Mouse (Mus musculus) thymus, adult 2 months (tissue): ENCODE results near the gene Kat5. TPM values are rescaled to one million over a fixed set of nuclear protein-coding genes. Genes with fewer than 3 reads are reported as not detected.

Experiments
- DNase-seq: peaks from one replicate; pipeline ENCODE4 v3.0.0; 2021
- H3K27ac ChIP-seq: fragments of 200-500 bp; 2 replicates; pipeline ENCODE4 v1.5.1; 2012; ENCODE audit warnings: low read length, control low read depth; ENCODE audit not compliant: control insufficient read depth, insufficient read depth
- H3K27me3 ChIP-seq: fragments of 200-500 bp; 2 replicates; pipeline ENCODE4 v1.6.1; 2012; ENCODE audit warnings: mild to moderate bottlenecking, low read length, moderate library complexity, mixed read lengths; ENCODE audit not compliant: control insufficient read depth, insufficient read depth
- H3K36me3 ChIP-seq: fragments of 200-500 bp; 2 replicates; pipeline ENCODE4 v1.6.1; 2012; ENCODE audit warnings: mild to moderate bottlenecking, low read length, moderate library complexity; ENCODE audit not compliant: control insufficient read depth, insufficient read depth
- H3K4me1 ChIP-seq: fragments of 200-500 bp; replicated peaks from 2 replicates; pipeline ENCODE4 v1.6.1; 2012; ENCODE audit warnings: low read length; ENCODE audit not compliant: control insufficient read depth, insufficient read depth
- H3K4me3 ChIP-seq: fragments of 200-500 bp; 2 replicates; pipeline ENCODE4 v1.5.1; 2012; ENCODE audit warnings: mild to moderate bottlenecking, low read length, control low read depth, moderate library complexity; ENCODE audit not compliant: control insufficient read depth, insufficient read depth
- CTCF ChIP-seq: fragments of 200-500 bp; IDR thresholded peaks from 2 replicates; pipeline ENCODE4 v1.5.1; 2012; ENCODE audit warnings: mild to moderate bottlenecking, control low read depth, low read length, moderate library complexity, borderline replicate concordance; ENCODE audit not compliant: control insufficient read depth, poor library complexity, insufficient read depth; ENCODE audit errors: extremely low read depth
- POLR2A ChIP-seq: fragments of 200-500 bp; IDR thresholded peaks from 2 replicates; pipeline ENCODE4 v1.6.1; 2012; ENCODE audit warnings: mild to moderate bottlenecking, low read length, control low read depth, moderate library complexity; ENCODE audit not compliant: control insufficient read depth, poor library complexity, insufficient read depth; ENCODE audit errors: extremely low read depth
- WGBS: fragments of 180-500 bp; shearing (Covaris S2); methylation state at CpG from one replicate; pipeline ENCODE4 v1.1.7; 2018; 5-methylcytosine and 5-hydroxymethylcytosine counted together
- polyA plus RNA-seq: library from polyadenylated mRNA; depleted of rRNA; stranded (reverse); fragments of >200 nt; gene quantifications from 2 replicates; pipeline ENCODE4 v1.2.3, GENCODE M21; 2012

Kat5 gene
- polyA plus RNA-seq, 1 experiment: 90.0 TPM

GRCm38 (mm10) chr19:5649298-5649741, 39.3 kb upstream of the Kat5 start:
- H3K36me3 ChIP-seq: peaks cover 56% of the 10 kb centered on the region
- peak overlapping the region; percentile 27; the same call in 1 of the 2 replicates for H3K4me3 ChIP-seq
- WGBS: 51% methylated on average over 6 of the region's 6 CpGs
- peak overlapping the region; percentile 27; the same call in 1 of the 2 replicates for H3K27ac ChIP-seq
- TF ChIP-seq POLR2A: no peak
- TF ChIP-seq CTCF: no peak
- DNase-seq: no peak
- H3K27me3 ChIP-seq: no peaks in the 10 kb centered on the region
- H3K4me1 ChIP-seq: peaks cover 14% of the 10 kb centered on the region

- no peak for TF ChIP-seq POLR2A
- H3K36me3 ChIP-seq: peaks cover 56% of the 10 kb centered on the region
- peaks cover 14% of the 10 kb centered on the region for H3K4me1 ChIP-seq
- peak overlapping the region; percentile 27; the same call in 1 of the 2 replicates for H3K4me3 ChIP-seq
- peak overlapping the region; percentile 27 for H3K27ac ChIP-seq
- 12% methylated on average over 26 of the region's 26 CpGs for WGBS
- peak; percentile 84 for DNase-seq
- no peaks in the 10 kb centered on the region for H3K27me3 ChIP-seq
These were observed 38.6 kb upstream of the Kat5 start for GRCm38 (mm10) chr19:5648401-5649297.

GRCm38 (mm10) chr19:5647791-5648190, 37.8 kb upstream of the Kat5 start:
- Histone ChIP-seq H3K4me1 (peaks cover 14% of the 10 kb centered on the region), H3K4me3 (no peak overlapping the region), H3K27ac (no peak overlapping the region), H3K27me3 (no peaks in the 10 kb centered on the region), H3K36me3 (peaks cover 58% of the 10 kb centered on the region)
- WGBS: 98% methylated on average over 6 of the region's 6 CpGs
- TF ChIP-seq CTCF: no peak
- DNase-seq: no peak

GRCm38 (mm10) chr19:5646731-5647330, 36.8 kb upstream of the Kat5 start:
- H3K27ac ChIP-seq: no peak overlapping the region
- H3K36me3 ChIP-seq: peaks cover 58% of the 10 kb centered on the region
- no peak for DNase-seq
- WGBS: 92% methylated on average over 8 of the region's 8 CpGs
- peaks cover 14% of the 10 kb centered on the region for H3K4me1 ChIP-seq
- TF ChIP-seq POLR2A (no peak), CTCF (no peak)
- no peak overlapping the region for H3K4me3 ChIP-seq
- H3K27me3 ChIP-seq: no peaks in the 10 kb centered on the region

GRCm38 (mm10) chr19:5645280-5645679, 35.2 kb upstream of the Kat5 start:
- DNase-seq: no peak
- no peak overlapping the region for H3K27ac ChIP-seq
- H3K4me1 ChIP-seq: peaks cover 14% of the 10 kb centered on the region
- H3K36me3 ChIP-seq: peaks cover 65% of the 10 kb centered on the region
- WGBS: 98% methylated on average over 9 of the region's 9 CpGs
- H3K27me3 ChIP-seq: no peaks in the 10 kb centered on the region
- TF ChIP-seq POLR2A (no peak), CTCF (no peak)
- no peak overlapping the region for H3K4me3 ChIP-seq

GRCm38 (mm10) chr19:5641641-5642040, 31.6 kb upstream of the Kat5 start:
- peaks cover 13% of the 10 kb centered on the region for H3K4me1 ChIP-seq
- no peak overlapping the region for H3K4me3 ChIP-seq
- H3K27ac ChIP-seq: no peak overlapping the region
- H3K27me3 ChIP-seq: no peaks in the 10 kb centered on the region
- DNase-seq: no peak
- TF ChIP-seq CTCF (no peak), POLR2A (no peak)
- WGBS: 98% methylated on average over 8 of the region's 8 CpGs
- H3K36me3 ChIP-seq: peaks cover 63% of the 10 kb centered on the region
